ENCODE assay signal across 7 mouse cellular contexts in genomic region chr14:59084396-59084795, GRCm38 (mm10). TPM values are rescaled to one million over a fixed set of nuclear protein-coding genes. Genes with fewer than 3 reads are reported as not detected.
DNase-seq lines count a peak whose midpoint lies in the region.

No protein-coding gene starts in this region.

- peak; percentile 19 for DNase-seq in ovary, postnatal 14 days (ENCODE audit: low spot score)
- no peak for DNase-seq in ovary, postnatal 10 days (ENCODE audit: low spot score)
- peak; percentile 59 for DNase-seq in adrenal gland, postnatal 14 days
- peak; percentile 72 for DNase-seq in embryo, embryonic 10.5 days (ENCODE audit: low spot score)
- DNase-seq in layer of hippocampus, adult 18-20 months (ENCODE audit: low spot score in 2 of 2) = peak; percentile 35 to 39
- peak; percentile 32 for DNase-seq in lung, postnatal 36 days
- DNase-seq in T-cell, adult 2 months (ENCODE audit: low spot score) = no peak

RNA-seq across cellular contexts. Expression of gene 1700129C05Rik, which starts 58.3 kb away (rescaled TPM):
- not detected in 2 replicates for total RNA-seq in adrenal gland, postnatal 14 days (2021)
- not detected for total RNA-seq in layer of hippocampus, adult 18-20 months (2021)

Comparison
In these comparisons a context has a peak if more than half of its experiments do, and no peak if none do; other contexts are left out.
1. DNase-seq: peak in ovary, postnatal 14 days (single experiment), adrenal gland, postnatal 14 days (single experiment), embryo, embryonic 10.5 days (single experiment), layer of hippocampus, adult 18-20 months (2 of 2) and lung, postnatal 36 days (single experiment); none in ovary, postnatal 10 days (single experiment) and T-cell, adult 2 months (single experiment).